Mouse (Mus musculus): Measurements from ENCODE around the gene Snx13. TPM values are rescaled to one million over a fixed set of nuclear protein-coding genes. Genes with fewer than 3 reads are reported as not detected.
A peak's percentile ranks its signal among the peaks of the same experiment; 100 is the strongest.

The Snx13 gene
- polyA plus RNA-seq, 1 experiment from 2014 or later, result 22.3 TPM

DNA sequence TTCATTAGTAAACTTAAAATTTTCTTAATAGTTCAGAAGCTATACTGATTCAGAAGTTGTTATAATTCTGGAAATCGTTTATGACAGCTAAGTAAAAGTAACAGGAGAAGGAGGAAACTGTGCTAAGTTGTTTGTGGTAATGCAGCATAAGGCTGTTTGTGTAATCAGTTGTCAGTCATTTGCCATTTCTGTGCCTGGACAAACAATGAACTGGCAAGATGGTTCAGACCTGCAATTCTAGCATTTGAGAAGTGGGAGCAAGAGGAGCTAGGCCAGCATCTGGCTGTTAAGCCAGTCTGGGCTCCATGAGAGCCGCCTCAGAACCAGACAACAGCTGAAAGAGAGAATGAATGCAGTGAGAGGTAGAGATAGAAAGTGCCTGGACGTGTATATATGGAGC lies 3.5 kb downstream of the Snx13 start:
- Histone ChIP-seq H3K4me3 (no peak overlapping the region), H3K27ac (no peak overlapping the region), H3K36me3 (ENCODE audit: poor library complexity, severe bottlenecking) (no peaks in the 10 kb centered on the region), H3K4me1 (peaks cover 28% of the 10 kb centered on the region), H3K9ac (no peak overlapping the region), H3K27me3 (no peaks in the 10 kb centered on the region), H3K4me2 (no peak overlapping the region), H3K9me3 (replicated peaks) (no peaks in the 10 kb centered on the region)
- no peak for ATAC-seq
- WGBS, result 61% methylated on average over 3 of the region's 3 CpGs

DNA sequence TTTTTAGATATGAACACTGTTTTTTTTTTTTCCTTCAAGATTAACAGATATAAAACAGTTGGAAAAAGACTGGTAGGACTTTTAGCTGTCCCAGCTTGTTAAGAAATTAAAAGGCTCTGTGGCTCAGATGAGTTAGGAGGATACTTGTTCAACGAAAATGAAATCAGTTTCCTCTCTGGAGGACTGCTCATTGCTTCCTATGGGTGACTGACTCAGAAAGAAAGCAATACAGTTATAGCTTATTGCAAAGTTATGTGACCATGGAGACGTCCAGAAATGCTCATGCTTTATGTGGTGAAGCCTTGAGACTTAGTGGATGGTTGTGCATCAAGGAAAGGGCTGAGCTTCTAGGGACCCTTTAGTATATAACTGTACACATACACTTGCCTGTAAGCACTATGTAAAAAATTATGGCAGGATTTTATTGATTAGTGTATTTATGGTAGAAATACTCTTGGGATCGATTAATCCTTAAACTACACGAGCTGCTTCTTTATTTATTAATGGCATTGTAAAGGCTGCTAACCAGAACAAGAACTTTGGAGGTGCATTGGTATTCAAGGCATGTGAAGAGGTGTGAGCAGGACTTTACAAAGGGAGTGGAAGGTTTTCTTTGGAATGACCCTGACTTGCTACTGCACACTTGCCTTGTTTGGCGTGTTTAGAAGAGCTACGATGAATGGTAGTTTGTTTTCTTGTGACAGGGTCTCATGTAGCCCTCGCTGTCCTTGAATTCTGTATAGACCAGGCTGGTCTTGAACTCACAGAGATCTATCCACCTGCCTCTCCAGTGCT lies 4.2 kb downstream of the Snx13 start:
- H3K27ac ChIP-seq, result no peak overlapping the region
- no peak overlapping the region for H3K9ac ChIP-seq
- no peak for ATAC-seq

DNA sequence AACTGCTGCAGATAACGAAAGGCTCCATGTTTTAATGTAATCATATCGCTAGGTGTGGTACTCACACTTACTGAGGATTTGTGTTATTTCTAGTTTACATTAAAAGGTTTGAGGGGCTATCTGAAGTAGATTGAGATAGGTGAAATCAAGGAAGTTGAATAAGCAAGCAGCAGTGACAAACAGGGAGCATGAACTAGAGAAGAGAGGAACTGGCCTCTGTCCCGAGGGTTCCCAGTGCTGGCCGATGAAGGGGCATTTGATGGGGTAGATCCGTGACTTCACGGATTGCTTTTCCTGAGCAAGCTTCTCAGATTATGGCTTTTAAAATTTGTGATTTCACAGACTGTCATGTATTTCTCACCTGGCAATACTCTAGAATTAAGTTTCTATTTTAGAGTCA lies 7.4 kb downstream of the Snx13 start:
- Histone ChIP-seq H3K4me2 (no peak overlapping the region), H3K9ac (no peak overlapping the region), H3K9me3 (replicated peaks) (no peaks in the 10 kb centered on the region), H3K4me1 (peaks cover 10% of the 10 kb centered on the region), H3K27ac (no peak overlapping the region), H3K4me3 (no peak overlapping the region), H3K27me3 (no peaks in the 10 kb centered on the region), H3K36me3 (ENCODE audit: poor library complexity, severe bottlenecking) (no peaks in the 10 kb centered on the region)
- no peak for ATAC-seq
- WGBS, result 90% methylated on average over 6 of the region's 6 CpGs

More for the DNA sequence above, 4.2 kb downstream of the Snx13 start:
- WGBS, result 67% methylated on average over 7 of the region's 7 CpGs
- no peaks in the 10 kb centered on the region for H3K36me3 ChIP-seq (ENCODE audit: poor library complexity, severe bottlenecking)
- no peaks in the 10 kb centered on the region for H3K9me3 ChIP-seq (replicated peaks)
- no peak overlapping the region for H3K4me2 ChIP-seq
- no peak overlapping the region for H3K4me3 ChIP-seq
- peaks cover 24% of the 10 kb centered on the region for H3K4me1 ChIP-seq
- no peaks in the 10 kb centered on the region for H3K27me3 ChIP-seq

DNA sequence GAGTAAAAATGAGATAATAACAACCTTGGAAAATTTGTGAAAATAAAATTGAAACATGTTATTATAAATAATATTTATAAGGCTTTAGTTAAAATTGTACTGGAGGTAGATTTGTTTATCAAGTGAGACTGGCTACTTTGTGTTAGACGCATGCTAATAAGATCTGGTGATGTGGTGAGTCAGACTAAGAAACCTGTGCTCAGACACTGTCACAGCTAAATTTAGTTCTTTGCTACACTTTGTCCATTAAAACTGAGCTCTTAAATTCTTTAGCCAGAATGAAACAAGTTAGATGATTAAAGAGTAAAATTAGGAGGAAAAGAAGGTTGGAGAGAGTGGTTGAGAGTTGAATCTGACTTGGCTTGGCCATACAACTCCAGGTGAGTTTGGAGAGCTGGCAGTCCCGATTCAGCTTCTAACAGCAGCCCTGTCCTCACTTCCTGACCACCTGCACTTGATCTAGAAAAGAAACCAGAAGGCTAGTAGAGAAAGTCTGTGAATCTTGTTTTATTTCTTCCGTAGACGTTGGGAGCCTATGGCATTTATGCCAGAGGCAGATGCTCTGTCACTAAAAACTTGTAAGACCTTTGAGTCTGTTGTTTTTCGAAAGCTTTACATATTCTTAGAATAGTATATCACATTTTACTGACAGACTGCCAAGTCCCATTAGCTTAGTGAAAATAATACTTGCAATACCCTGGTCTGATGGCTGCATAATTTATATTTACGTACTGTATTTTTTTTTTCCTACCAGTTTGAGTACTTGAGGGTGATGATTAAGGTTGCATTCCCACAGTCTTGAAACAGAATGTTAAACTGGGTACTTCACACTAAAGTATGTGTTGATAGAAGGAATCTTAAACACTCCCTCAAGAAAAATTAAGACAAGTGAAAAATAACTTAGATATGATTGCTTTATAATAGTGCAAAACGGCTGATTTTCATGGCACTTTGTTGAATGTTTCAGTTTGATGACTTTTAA lies 8.4 kb downstream of the Snx13 start:
- no peak overlapping the region for H3K4me2 ChIP-seq
- H3K4me3 ChIP-seq, result no peak overlapping the region
- no peak for ATAC-seq
- H3K36me3 ChIP-seq (ENCODE audit: poor library complexity, severe bottlenecking), result no peaks in the 10 kb centered on the region
- 91% methylated on average over 7 of the region's 7 CpGs for WGBS
- H3K27me3 ChIP-seq, result no peaks in the 10 kb centered on the region
- H3K9ac ChIP-seq, result no peak overlapping the region
- H3K27ac ChIP-seq, result no peak overlapping the region
- H3K4me1 ChIP-seq, result peaks cover 10% of the 10 kb centered on the region
- no peaks in the 10 kb centered on the region for H3K9me3 ChIP-seq (replicated peaks)

DNA sequence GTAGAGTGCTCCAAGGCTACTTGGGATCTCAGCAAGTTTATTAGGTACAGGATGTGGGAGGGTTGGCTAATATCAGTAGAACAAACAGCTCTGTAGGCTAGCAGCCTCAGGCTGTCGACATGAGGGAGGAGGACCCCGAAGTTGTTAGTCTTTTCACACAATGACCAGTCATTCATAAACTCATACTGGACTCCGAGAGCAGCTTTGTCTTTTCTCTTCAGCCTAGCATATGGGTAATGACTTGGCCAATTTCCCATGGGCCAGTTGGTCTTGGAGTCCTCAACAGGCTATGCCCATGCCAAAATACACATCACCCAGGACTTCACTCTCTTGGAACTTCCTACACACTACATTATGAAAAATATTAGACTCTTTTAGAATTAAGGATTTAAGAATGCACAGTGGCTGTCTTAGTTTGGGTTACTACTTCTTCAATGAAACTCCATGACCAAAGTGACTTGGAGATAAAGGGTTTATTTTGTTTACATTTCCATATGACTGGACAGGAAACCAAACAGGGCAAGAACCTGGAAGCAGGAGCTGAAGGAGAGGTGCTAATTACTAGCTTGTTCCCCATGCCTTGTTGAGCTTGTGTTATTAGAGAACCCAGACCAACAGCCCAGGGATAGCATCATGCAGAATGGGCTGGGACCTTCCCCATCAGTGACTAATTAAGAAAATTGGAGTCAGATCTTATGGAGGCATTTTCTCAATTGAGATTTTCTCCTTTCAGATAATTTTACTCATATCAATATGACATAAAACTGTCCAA lies 16.9 kb downstream of the Snx13 start:
- H3K9me3 ChIP-seq (replicated peaks), result no peaks in the 10 kb centered on the region
- no peak overlapping the region for H3K9ac ChIP-seq
- no peaks in the 10 kb centered on the region for H3K27me3 ChIP-seq
- H3K4me2 ChIP-seq, result no peak overlapping the region
- H3K4me1 ChIP-seq, result 0 out of 2 replicates have a peak, but pooled peaks cover 4% of the 10 kb centered on the region
- ATAC-seq, result peak; percentile 62; the same call in 1 of the 2 replicates
- WGBS, result 66% methylated on average over 3 of the region's 3 CpGs
- no peak overlapping the region for H3K27ac ChIP-seq
- H3K36me3 ChIP-seq (ENCODE audit: poor library complexity, severe bottlenecking), result no peaks in the 10 kb centered on the region
- H3K4me3 ChIP-seq, result no peak overlapping the region

DNA sequence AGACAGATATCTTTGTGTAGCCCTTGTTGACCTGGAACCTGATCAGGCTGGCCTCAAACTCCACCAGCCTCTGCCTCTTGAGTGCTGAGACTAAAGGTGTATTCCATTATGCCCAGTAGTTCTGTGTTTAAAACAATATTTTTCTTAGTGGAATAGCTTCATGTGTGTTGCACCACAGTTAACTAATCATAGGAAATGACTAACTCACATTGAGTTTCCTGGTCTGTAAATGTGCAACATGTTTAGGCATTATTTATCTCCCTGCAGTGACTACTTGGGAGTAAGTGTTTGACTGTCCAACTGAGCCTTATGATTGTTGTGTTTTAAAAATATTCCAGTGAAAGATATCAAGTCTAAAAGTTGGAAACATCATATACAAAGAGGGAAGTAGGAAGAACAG lies 20.6 kb downstream of the Snx13 start:
- Histone ChIP-seq H3K27ac (no peak overlapping the region), H3K4me2 (no peak overlapping the region), H3K4me3 (no peak overlapping the region), H3K27me3 (no peaks in the 10 kb centered on the region), H3K36me3 (ENCODE audit: poor library complexity, severe bottlenecking) (no peaks in the 10 kb centered on the region), H3K9me3 (replicated peaks) (no peaks in the 10 kb centered on the region), H3K9ac (no peak overlapping the region), H3K4me1 (0 out of 2 replicates have a peak, but pooled peaks cover 4% of the 10 kb centered on the region)
- ATAC-seq, result no peak

DNA sequence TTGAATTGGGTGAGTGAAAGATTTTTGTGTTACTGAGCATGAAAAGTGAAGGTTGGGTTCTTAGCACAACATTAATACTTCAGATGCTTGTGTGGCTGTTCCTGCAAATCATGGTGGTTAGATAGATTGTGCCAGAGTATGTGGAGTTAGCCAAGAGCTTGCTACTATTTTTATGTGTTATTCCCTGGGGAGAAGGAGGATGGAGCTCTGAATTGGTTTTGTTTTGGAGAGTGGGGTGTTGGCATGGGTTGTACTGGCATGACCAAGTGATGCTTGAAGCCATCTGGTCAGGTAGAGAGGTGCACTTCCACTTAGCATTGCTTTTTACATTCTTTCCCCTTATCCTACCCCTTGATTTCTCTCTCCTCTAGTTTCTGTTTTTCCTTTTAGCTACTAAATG lies 24.4 kb downstream of the Snx13 start:
- Histone ChIP-seq H3K4me2 (no peak overlapping the region), H3K36me3 (ENCODE audit: poor library complexity, severe bottlenecking) (no peaks in the 10 kb centered on the region), H3K27ac (no peak overlapping the region), H3K4me3 (no peak overlapping the region), H3K9me3 (replicated peaks) (no peaks in the 10 kb centered on the region), H3K9ac (no peak overlapping the region), H3K27me3 (no peaks in the 10 kb centered on the region), H3K4me1 (no peaks in the 10 kb centered on the region)
- ATAC-seq, result no peak

DNA sequence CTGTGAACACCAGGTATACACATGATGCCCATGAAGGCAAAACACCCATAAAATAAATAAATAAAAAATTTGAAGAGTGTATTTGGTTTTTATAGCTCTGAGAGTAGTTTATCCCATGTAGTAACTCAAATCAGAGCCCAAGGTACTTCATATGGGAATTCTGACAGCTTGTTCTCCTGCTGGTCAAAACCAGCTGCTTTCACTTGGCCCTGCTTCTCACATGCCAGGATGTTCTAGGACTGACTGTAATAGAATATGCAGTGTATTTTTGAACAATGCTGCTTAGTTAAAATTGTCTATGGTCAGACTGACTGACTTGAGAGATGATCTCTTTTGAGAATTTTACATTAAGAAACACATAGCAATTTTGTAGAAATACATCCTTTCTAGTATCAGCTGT lies 25.2 kb downstream of the Snx13 start:
- ATAC-seq, result no peak
- Histone ChIP-seq H3K27ac (no peak overlapping the region), H3K9me3 (replicated peaks) (no peaks in the 10 kb centered on the region), H3K9ac (no peak overlapping the region), H3K4me3 (no peak overlapping the region), H3K36me3 (ENCODE audit: poor library complexity, severe bottlenecking) (no peaks in the 10 kb centered on the region), H3K4me1 (no peaks in the 10 kb centered on the region), H3K4me2 (no peak overlapping the region), H3K27me3 (no peaks in the 10 kb centered on the region)

DNA sequence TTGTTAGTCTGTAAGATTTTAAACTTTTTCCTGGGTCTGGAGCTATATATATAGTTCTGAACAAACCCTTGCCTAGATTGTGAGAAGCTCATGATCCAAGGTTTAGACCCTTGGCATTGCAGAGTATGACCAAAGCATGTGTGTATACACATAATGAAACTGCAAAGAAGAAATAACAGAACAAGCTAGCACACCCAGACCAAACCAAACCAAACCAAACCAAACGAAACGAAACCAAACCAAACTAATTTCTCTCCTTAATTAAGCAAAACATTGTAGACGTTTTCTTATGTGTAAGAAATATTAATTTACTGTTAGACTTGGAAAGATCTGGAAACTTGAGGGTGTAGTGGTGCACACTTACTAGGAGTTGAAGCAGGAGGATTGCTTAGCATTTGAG lies 29.0 kb downstream of the Snx13 start:
- H3K4me2 ChIP-seq, result no peak overlapping the region
- no peak overlapping the region for H3K9ac ChIP-seq
- WGBS, result 90% methylated on average over 3 of the region's 3 CpGs
- no peaks in the 10 kb centered on the region for H3K36me3 ChIP-seq (ENCODE audit: poor library complexity, severe bottlenecking)
- H3K27ac ChIP-seq, result no peak overlapping the region
- no peaks in the 10 kb centered on the region for H3K27me3 ChIP-seq
- H3K9me3 ChIP-seq (replicated peaks), result no peaks in the 10 kb centered on the region
- no peak for ATAC-seq
- no peak overlapping the region for H3K4me3 ChIP-seq
- H3K4me1 ChIP-seq, result no peaks in the 10 kb centered on the region

DNA sequence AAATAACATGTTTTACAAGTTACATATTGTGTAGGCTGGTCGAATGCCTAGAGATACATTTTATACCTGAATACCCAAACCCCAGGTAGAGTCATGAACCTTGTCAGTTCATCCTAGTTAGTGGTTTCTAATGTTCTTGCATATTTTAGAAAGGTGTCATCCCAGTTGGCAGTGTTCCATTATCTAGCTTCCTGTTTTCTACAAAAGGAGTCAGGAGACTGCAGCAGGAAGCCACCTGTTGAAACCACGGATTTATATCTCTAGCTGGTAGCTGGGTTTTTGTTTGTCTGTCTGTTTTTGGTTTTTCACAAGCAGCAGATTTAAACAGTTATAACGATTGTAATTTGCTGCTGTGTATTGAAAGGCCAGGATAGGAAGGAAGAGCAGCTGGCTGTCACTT lies 76.6 kb downstream of the Snx13 start:
- no peak for ATAC-seq
- H3K4me1 ChIP-seq, result no peaks in the 10 kb centered on the region
- no peaks in the 10 kb centered on the region for H3K36me3 ChIP-seq (ENCODE audit: poor library complexity, severe bottlenecking)
- no peaks in the 10 kb centered on the region for H3K27me3 ChIP-seq
- no peak overlapping the region for H3K4me3 ChIP-seq
- whole genome bisulfite sequencing, result 85% methylated on average over 3 of the region's 3 CpGs
- H3K4me2 ChIP-seq, result no peak overlapping the region
- H3K9ac ChIP-seq, result no peak overlapping the region
- no peaks in the 10 kb centered on the region for H3K9me3 ChIP-seq (replicated peaks)
- no peak overlapping the region for H3K27ac ChIP-seq

DNA sequence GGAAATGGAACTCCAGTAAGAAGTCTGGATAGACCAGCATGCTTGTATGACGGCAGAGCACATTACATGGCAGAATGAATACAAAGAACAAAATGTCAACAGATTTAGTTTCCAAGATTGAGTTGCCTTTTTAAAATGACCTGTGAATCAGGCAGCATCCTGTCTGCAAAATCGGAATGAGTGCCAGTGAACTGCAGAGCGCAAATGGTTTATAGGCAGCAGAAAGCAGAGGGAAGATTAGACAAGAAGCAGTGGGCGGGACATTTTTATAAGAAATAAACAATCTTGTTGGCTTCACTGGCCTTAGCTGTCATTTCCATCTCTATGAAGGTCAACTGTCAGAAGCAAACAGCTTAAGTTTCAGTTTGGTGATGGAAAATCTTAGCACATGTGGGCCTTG lies 106.2 kb downstream of the Snx13 start:
- 87% methylated on average over 4 of the region's 4 CpGs for WGBS
- peaks cover 3% of the 10 kb centered on the region; the same call in 1 of the 2 replicates for H3K36me3 ChIP-seq (ENCODE audit: poor library complexity, severe bottlenecking)
- H3K4me3 ChIP-seq, result no peak overlapping the region
- H3K4me2 ChIP-seq, result no peak overlapping the region
- H3K27me3 ChIP-seq, result no peaks in the 10 kb centered on the region
- no peak for ATAC-seq
- H3K27ac ChIP-seq, result no peak overlapping the region
- H3K4me1 ChIP-seq, result no peaks in the 10 kb centered on the region
- no peak overlapping the region for H3K9ac ChIP-seq
- no peaks in the 10 kb centered on the region for H3K9me3 ChIP-seq (replicated peaks)

DNA sequence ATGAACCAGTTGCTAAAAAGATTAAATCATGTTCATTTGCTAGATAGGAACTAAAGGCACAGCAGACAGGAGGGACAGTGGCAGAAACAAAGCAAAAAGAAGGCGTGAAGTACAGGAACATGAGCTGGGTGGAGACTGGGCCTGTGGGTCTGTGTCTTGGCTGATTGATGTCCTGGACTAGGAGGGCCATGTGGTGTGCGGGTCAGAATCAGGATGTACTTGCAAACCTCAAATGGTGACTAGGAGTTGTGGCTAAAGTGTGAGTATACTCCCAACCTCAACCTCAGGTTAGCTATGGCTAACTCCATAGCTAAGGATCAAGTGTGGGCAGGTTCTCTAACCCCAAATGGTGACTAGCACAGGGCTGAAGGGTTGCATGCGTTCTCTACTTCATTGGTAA lies 107.2 kb downstream of the Snx13 start:
- H3K4me3 ChIP-seq, result no peak overlapping the region
- 86% methylated on average over 3 of the region's 3 CpGs for WGBS
- no peak overlapping the region for H3K9ac ChIP-seq
- H3K27ac ChIP-seq, result no peak overlapping the region
- H3K9me3 ChIP-seq (replicated peaks), result no peaks in the 10 kb centered on the region
- no peaks in the 10 kb centered on the region for H3K36me3 ChIP-seq (ENCODE audit: poor library complexity, severe bottlenecking)
- no peak for ATAC-seq
- no peaks in the 10 kb centered on the region for H3K4me1 ChIP-seq
- no peak overlapping the region for H3K4me2 ChIP-seq
- no peaks in the 10 kb centered on the region for H3K27me3 ChIP-seq

Measured in forebrain, embryonic 13.5 days (tissue).